Mouse (Mus musculus): Measurements from ENCODE around the gene Arhgap23. TPM values are rescaled to one million over a fixed set of nuclear protein-coding genes. Genes with fewer than 3 reads are reported as not detected.

The Arhgap23 gene
- polyA plus RNA-seq, 1 experiment from 2014 or later = 5.4 TPM

DNA sequence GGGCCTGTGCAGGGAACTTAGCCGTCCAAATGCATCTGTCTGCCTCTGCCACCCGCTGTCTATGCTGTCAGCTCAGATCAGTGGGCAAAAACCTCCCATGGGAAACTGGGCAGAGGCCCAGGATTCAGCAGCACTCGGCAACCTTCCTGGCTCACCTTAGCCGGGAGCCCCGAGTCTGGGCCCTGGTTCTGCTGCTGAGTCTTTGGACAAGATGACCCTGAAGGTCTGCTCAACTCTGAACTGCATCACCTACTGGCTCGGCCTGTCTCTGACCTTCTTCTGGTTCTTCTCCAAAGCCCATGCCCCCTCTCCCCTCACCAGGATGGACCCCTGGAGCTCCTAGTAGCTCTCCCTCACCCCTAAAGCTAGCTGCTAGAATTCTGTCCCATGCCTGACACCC lies 30.3 kb downstream of the Arhgap23 start:
- no peaks in the 10 kb centered on the region for H3K36me3 ChIP-seq (ENCODE audit: control insufficient read depth, insufficient read depth, low read length)
- H3K9me3 ChIP-seq (replicated peaks; ENCODE audit: control insufficient read depth, low read length) = no peaks in the 10 kb centered on the region
- H3K27ac ChIP-seq (ENCODE audit: low read depth, low read length) = no peak overlapping the region
- no peak overlapping the region for H3K4me3 ChIP-seq (ENCODE audit: low read depth, low read length)
- ATAC-seq = no peak
- H3K4me1 ChIP-seq (ENCODE audit: control insufficient read depth, insufficient read depth, low read length) = peaks cover 15% of the 10 kb centered on the region
- H3K9ac ChIP-seq (ENCODE audit: low read length) = no peak overlapping the region
- H3K4me2 ChIP-seq (ENCODE audit: low read length) = no peak overlapping the region
- no peak for DNase-seq (ENCODE audit: low spot score)
- peaks cover under 1% of the 10 kb centered on the region; the same call in 1 of the 2 replicates for H3K27me3 ChIP-seq (replicated peaks; ENCODE audit: control insufficient read depth, insufficient read depth, low read length)
- WGBS = 81% methylated on average over 6 of the region's 6 CpGs

GRCm38 (mm10) chr11:97445999-97446511 lies 30.7 kb downstream of the Arhgap23 start:
- Histone ChIP-seq H3K4me1 (ENCODE audit: control insufficient read depth, insufficient read depth, low read length) (peaks cover 15% of the 10 kb centered on the region), H3K27ac (ENCODE audit: low read depth, low read length) (no peak overlapping the region), H3K36me3 (ENCODE audit: control insufficient read depth, insufficient read depth, low read length) (no peaks in the 10 kb centered on the region), H3K4me2 (ENCODE audit: low read length) (no peak overlapping the region), H3K9ac (ENCODE audit: low read length) (no peak overlapping the region), H3K4me3 (ENCODE audit: low read depth, low read length) (no peak overlapping the region), H3K27me3 (replicated peaks; ENCODE audit: control insufficient read depth, insufficient read depth, low read length) (no peaks in the 10 kb centered on the region; the same call in 1 of the 2 replicates), H3K9me3 (replicated peaks; ENCODE audit: control insufficient read depth, low read length) (no peaks in the 10 kb centered on the region)
- DNase-seq (ENCODE audit: low spot score) = no peak
- 72% methylated on average over 4 of the region's 4 CpGs for WGBS
- ATAC-seq = no peak

- Histone ChIP-seq H3K4me1 (ENCODE audit: control insufficient read depth, insufficient read depth, low read length) (peaks cover 15% of the 10 kb centered on the region), H3K36me3 (ENCODE audit: control insufficient read depth, insufficient read depth, low read length) (peaks cover 8% of the 10 kb centered on the region; the same call in 1 of the 2 replicates), H3K9ac (ENCODE audit: low read length) (no peak overlapping the region), H3K27me3 (replicated peaks; ENCODE audit: control insufficient read depth, insufficient read depth, low read length) (no peaks in the 10 kb centered on the region), H3K9me3 (replicated peaks; ENCODE audit: control insufficient read depth, low read length) (no peaks in the 10 kb centered on the region), H3K27ac (ENCODE audit: low read depth, low read length) (no peak overlapping the region), H3K4me2 (ENCODE audit: low read length) (no peak overlapping the region), H3K4me3 (ENCODE audit: low read depth, low read length) (no peak overlapping the region)
- 72% methylated on average over 7 of the region's 7 CpGs for WGBS
- no peak for ATAC-seq
- DNase-seq (ENCODE audit: low spot score) = no peak
Observed at GRCm38 (mm10) chr11:97447979-97448378, 32.6 kb downstream of the Arhgap23 start.

DNA sequence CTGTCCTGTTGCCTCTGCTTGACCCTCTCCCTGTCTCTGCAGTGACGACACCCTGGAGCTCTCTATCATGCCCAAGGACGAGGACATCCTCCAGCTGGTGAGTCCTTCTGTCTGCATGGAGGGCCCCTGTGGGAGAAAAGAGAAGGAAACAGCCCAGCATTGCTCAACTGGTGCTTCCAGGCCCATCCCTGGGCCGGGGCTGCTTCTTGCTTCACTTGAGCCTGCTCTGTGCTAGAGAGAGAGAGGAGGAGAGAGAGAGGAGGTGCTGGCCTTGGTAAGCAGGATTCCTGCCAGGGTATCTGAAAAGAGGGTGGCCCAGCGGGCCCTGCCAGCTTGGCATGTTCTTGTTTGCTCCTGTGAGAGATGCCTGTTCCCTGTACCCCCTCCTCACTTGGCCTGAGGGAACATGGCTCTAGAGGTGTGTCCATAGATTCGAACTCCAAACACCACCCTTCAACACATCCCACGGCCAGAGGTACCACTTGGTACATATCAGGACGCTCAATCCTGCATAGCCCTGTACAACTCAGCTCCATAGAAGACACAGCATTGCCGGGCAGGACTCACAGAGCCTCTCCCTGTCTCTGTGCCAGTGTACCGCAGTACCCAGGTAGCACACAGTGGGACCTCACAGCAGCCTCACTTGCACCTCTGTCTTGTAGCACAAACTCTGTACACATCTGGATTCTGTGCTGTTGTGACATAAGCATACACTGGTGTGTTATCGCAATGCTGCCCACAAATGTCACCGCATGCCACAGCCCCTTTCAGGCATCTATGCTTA lies 33.5 kb downstream of the Arhgap23 start:
- Histone ChIP-seq H3K27me3 (replicated peaks; ENCODE audit: control insufficient read depth, insufficient read depth, low read length) (no peaks in the 10 kb centered on the region), H3K4me3 (ENCODE audit: low read depth, low read length) (no peak overlapping the region), H3K4me1 (ENCODE audit: control insufficient read depth, insufficient read depth, low read length) (peaks cover 20% of the 10 kb centered on the region), H3K9me3 (replicated peaks; ENCODE audit: control insufficient read depth, low read length) (no peaks in the 10 kb centered on the region), H3K4me2 (ENCODE audit: low read length) (no peak overlapping the region), H3K27ac (ENCODE audit: low read depth, low read length) (no peak overlapping the region), H3K36me3 (ENCODE audit: control insufficient read depth, insufficient read depth, low read length) (peaks cover 8% of the 10 kb centered on the region; the same call in 1 of the 2 replicates), H3K9ac (ENCODE audit: low read length) (no peak overlapping the region)
- ATAC-seq = no peak
- DNase-seq (ENCODE audit: low spot score) = no peak
- 90% methylated on average over 11 of the region's 11 CpGs for WGBS

DNA sequence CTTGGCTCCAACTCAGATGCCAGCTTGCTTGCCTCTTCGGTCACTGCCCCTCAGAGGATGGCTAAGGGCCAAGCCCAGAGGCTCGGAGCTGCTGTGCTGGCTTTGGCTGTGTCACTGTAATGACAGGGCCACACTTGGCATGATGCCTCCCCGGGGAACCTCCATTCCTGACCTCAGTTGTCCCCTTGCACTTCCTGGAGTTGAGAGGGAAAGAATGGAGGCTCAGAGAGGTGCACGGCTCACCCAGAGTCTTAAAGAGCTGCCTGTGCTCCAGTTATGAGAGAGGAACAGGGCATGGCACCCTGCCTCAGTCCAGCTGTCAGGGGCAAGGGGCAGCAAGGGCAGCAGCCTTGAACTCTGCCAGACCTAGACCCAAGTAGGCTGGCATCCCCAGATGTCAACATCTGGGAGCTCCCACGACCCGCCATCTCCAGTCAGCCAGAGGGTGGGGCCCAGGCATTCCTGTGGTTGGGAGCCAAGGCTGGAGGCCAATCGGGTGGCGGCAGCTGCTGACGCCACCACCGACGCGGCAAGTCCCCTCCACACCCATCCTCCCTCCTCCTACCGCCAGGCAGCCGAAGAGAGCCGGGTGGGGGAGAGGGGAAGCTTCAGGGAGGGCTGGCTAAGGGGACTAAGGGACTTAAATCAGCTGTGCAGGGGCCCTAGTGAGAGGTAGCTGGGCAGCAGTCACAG lies 34.4 kb downstream of the Arhgap23 start:
- Histone ChIP-seq H3K27me3 (replicated peaks; ENCODE audit: control insufficient read depth, insufficient read depth, low read length) (no peaks in the 10 kb centered on the region), H3K9me3 (replicated peaks; ENCODE audit: control insufficient read depth, low read length) (no peaks in the 10 kb centered on the region), H3K4me1 (ENCODE audit: control insufficient read depth, insufficient read depth, low read length) (peaks cover 21% of the 10 kb centered on the region), H3K4me3 (ENCODE audit: low read depth, low read length) (peak overlapping the region; percentile 48), H3K36me3 (ENCODE audit: control insufficient read depth, insufficient read depth, low read length) (peaks cover 12% of the 10 kb centered on the region; the same call in 1 of the 2 replicates), H3K27ac (ENCODE audit: low read depth, low read length) (peak overlapping the region; percentile 60), H3K9ac (ENCODE audit: low read length) (peak overlapping the region; percentile 73), H3K4me2 (ENCODE audit: low read length) (peak overlapping the region; percentile 61)
- DNase-seq (ENCODE audit: low spot score) (peak; percentile 91), ATAC-seq (peak; percentile 92)
- 11% methylated on average over 15 of the region's 15 CpGs for WGBS

- H3K4me2 ChIP-seq (ENCODE audit: low read length) = peak overlapping the region; percentile 61
- H3K36me3 ChIP-seq (ENCODE audit: control insufficient read depth, insufficient read depth, low read length) = peaks cover 12% of the 10 kb centered on the region; the same call in 1 of the 2 replicates
- H3K4me3 ChIP-seq (ENCODE audit: low read depth, low read length) = peak overlapping the region; percentile 48
- WGBS = 18% methylated on average over 10 of the region's 10 CpGs
- H3K27ac ChIP-seq (ENCODE audit: low read depth, low read length) = peak overlapping the region; percentile 60
- H3K4me1 ChIP-seq (ENCODE audit: control insufficient read depth, insufficient read depth, low read length) = peaks cover 21% of the 10 kb centered on the region
- no peaks in the 10 kb centered on the region for H3K9me3 ChIP-seq (replicated peaks; ENCODE audit: control insufficient read depth, low read length)
- DNase-seq (ENCODE audit: low spot score) (no peak), ATAC-seq (peak; percentile 56)
- no peaks in the 10 kb centered on the region for H3K27me3 ChIP-seq (replicated peaks; ENCODE audit: control insufficient read depth, insufficient read depth, low read length)
- peak overlapping the region; percentile 73 for H3K9ac ChIP-seq (ENCODE audit: low read length)
Observed at GRCm38 (mm10) chr11:97450305-97450922, 35.1 kb downstream of the Arhgap23 start.

- no peak overlapping the region for H3K27ac ChIP-seq (ENCODE audit: low read depth, low read length)
- H3K4me3 ChIP-seq (ENCODE audit: low read depth, low read length) = 0 out of 2 replicates have a peak overlapping the region, but pooled peaks have one; percentile 48
- H3K9ac ChIP-seq (ENCODE audit: low read length) = peak overlapping the region; percentile 73; the same call in 1 of the 2 replicates
- no peaks in the 10 kb centered on the region for H3K9me3 ChIP-seq (replicated peaks; ENCODE audit: control insufficient read depth, low read length)
- ATAC-seq (no peak), DNase-seq (ENCODE audit: low spot score) (no peak)
- peaks cover 23% of the 10 kb centered on the region; the same call in 1 of the 2 replicates for H3K36me3 ChIP-seq (ENCODE audit: control insufficient read depth, insufficient read depth, low read length)
- H3K4me1 ChIP-seq (ENCODE audit: control insufficient read depth, insufficient read depth, low read length) = peaks cover 21% of the 10 kb centered on the region
- WGBS = 94% methylated on average over 15 of the region's 15 CpGs
- peak overlapping the region; percentile 61 for H3K4me2 ChIP-seq (ENCODE audit: low read length)
- no peaks in the 10 kb centered on the region for H3K27me3 ChIP-seq (replicated peaks; ENCODE audit: control insufficient read depth, insufficient read depth, low read length)
Observed at GRCm38 (mm10) chr11:97451625-97452024, 36.3 kb downstream of the Arhgap23 start.

DNA sequence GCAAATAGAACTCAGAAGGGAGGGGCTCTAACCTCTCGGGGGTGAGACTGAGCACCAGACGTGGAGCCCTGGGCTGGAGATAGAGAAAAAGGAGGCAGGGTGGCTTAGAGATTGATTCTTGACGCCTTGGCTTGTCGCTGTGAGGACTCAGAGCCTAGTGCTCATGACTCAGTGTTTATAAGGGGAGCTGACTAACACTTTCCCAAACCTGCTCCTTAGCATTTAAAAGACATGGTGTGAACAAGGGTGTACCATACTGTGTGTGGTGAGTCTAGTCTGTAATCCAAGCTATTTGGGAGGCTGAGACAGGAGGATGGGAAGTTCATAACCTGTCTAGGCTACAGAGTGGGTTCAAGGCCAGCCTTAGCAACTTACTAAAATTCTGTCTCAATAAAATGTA lies 41.8 kb downstream of the Arhgap23 start:
- Histone ChIP-seq H3K9ac (ENCODE audit: low read length) (no peak overlapping the region), H3K4me2 (ENCODE audit: low read length) (no peak overlapping the region), H3K27ac (ENCODE audit: low read depth, low read length) (no peak overlapping the region), H3K36me3 (ENCODE audit: control insufficient read depth, insufficient read depth, low read length) (peaks cover 47% of the 10 kb centered on the region; the same call in 1 of the 2 replicates), H3K4me3 (ENCODE audit: low read depth, low read length) (no peak overlapping the region), H3K27me3 (replicated peaks; ENCODE audit: control insufficient read depth, insufficient read depth, low read length) (no peaks in the 10 kb centered on the region), H3K4me1 (ENCODE audit: control insufficient read depth, insufficient read depth, low read length) (peaks cover 9% of the 10 kb centered on the region; the same call in 1 of the 2 replicates), H3K9me3 (replicated peaks; ENCODE audit: control insufficient read depth, low read length) (no peaks in the 10 kb centered on the region)
- WGBS = 83% methylated on average over 4 of the region's 4 CpGs
- DNase-seq (ENCODE audit: low spot score) (no peak), ATAC-seq (no peak)
